Mouse (Mus musculus) embryonic fibroblast, embryonic 13.5 days (primary cell): ENCODE results near the gene Abcc8. TPM values are rescaled to one million over a fixed set of nuclear protein-coding genes. Genes with fewer than 3 reads are reported as not detected.

Experiments
- H3K27ac ChIP-seq: 2 replicates; pipeline ENCODE4 v1.5.1; 2012; ENCODE audit warnings: low read length, control low read depth, inconsistent platforms; ENCODE audit not compliant: insufficient read depth
- H3K4me1 ChIP-seq: 2 replicates; pipeline ENCODE4 v1.6.1; 2011; ENCODE audit warnings: low read length; ENCODE audit not compliant: control insufficient read depth, insufficient read depth
- H3K4me3 ChIP-seq: 2 replicates; pipeline ENCODE4 v1.5.1; 2011; ENCODE audit warnings: mild to moderate bottlenecking, control low read depth, low read length; ENCODE audit not compliant: insufficient read depth
- CTCF ChIP-seq: IDR thresholded peaks from 2 replicates; pipeline ENCODE4 v1.5.1; 2011; ENCODE audit warnings: mild to moderate bottlenecking, control low read depth, low read length, moderate library complexity, borderline replicate concordance; ENCODE audit not compliant: insufficient read depth
- POLR2A ChIP-seq: IDR thresholded peaks from 2 replicates; pipeline ENCODE4 v1.6.1; 2011; ENCODE audit warnings: low read depth, mild to moderate bottlenecking, control low read depth, low read length, moderate library complexity
- polyA plus RNA-seq: library from polyadenylated mRNA; stranded (reverse); fragments of >200 nt; gene quantifications from 2 replicates; pipeline ENCODE4 v1.2.4, GENCODE M21; 2011; ENCODE audit warnings: low read depth; ENCODE audit not compliant: missing spikeins, insufficient read length

Abcc8 gene
- not detected in 2 replicates for polyA plus RNA-seq

DNA sequence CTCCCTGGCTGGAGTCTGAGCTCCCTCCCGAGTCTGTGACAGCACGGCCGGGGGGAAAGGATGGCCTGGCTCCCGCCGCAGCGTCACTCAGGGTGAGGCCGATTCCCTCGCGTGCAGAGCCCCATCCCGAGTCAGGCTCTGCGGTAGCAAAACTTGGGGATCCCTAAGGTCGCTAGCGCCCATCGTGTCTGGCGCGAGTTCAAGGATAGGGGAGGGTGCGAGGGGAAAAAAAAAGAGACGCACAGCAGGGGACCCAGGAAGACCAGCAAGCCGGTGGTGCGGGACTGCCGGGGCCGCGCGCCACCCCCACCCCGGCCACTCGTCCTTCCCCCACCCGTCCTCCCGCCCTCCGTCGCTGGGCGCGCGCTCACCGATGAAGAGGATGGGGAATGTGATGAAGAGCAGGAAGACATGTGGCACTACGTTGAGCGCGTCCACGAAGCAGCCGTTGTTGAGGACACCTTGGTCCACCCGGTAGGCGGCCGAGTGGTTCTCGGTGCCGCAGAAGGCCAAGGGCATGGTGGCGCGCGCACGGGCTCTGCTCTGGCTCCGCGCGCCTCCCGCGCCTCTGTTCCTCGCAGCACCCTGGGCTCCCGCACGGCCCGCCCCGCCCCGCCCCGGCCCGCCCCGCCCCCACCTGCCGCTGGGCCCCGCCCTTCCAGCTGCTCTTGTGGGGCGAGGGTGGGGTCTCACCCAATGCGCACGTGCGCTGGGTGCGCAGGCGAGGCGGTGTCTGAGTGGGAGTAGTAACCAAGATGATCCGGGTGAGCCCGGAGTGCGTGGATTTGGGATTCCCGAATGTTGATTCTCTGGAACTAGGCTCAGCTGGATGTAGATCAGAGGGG is at the start of gene Abcc8:
Abcc8 (minus strand) TSS at position 603 of the 845 bp plus-strand sequence.
- no peak within 1 kb of the TSS for H3K27ac ChIP-seq
- no peak for TF ChIP-seq CTCF
- TF ChIP-seq POLR2A = no peak
- no peaks in the 10 kb centered on the region for H3K4me1 ChIP-seq
- H3K4me3 ChIP-seq = no peak within 1 kb of the TSS

DNA sequence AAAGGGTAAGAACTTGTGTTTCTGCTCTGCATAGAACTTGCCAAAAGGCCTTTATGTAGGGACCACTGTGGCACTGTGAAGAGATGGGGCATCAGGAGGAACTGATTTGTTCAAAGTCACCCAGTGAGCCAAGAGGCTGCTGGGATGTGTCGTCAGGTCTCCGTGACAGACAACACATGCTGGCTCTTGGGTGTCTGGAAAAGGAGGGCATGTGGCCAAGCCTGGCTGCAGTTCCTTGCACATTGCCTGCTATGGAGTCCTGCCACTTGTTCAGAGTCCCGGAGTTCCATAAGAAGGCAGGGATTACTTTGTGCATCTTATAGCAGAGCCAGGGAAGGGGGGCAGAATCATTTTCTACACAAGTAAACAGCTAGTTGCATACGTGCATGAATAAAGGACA is 47.1 kb upstream of the Abcc8 start:
- TF ChIP-seq POLR2A = no peak
- no peak for TF ChIP-seq CTCF
- no peaks in the 10 kb centered on the region for H3K4me1 ChIP-seq
- no peak overlapping the region for H3K27ac ChIP-seq
- H3K4me3 ChIP-seq = no peak overlapping the region

DNA sequence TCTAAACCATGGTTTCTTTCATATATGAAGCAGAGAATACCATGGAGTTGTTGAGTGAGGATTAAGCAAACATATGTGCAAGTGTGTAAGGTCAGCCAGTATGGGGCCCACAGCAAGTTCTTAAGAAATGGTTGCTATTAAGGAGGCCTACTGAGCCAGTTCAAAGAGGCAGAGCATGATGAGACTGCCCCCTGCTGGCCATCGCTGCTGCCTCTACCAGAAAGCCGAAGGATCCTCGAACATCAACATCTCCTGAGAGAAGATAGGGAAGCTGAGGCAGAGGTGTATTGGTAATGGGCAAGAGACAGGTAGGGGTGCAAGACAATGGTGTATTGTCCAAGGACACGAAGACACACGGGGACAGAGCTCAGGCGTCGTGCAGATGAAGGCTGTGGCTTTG is 46.4 kb upstream of the Abcc8 start:
- Histone ChIP-seq H3K4me3 (no peak overlapping the region), H3K27ac (no peak overlapping the region), H3K4me1 (no peaks in the 10 kb centered on the region)
- TF ChIP-seq POLR2A (no peak), CTCF (peak; percentile 84)

DNA sequence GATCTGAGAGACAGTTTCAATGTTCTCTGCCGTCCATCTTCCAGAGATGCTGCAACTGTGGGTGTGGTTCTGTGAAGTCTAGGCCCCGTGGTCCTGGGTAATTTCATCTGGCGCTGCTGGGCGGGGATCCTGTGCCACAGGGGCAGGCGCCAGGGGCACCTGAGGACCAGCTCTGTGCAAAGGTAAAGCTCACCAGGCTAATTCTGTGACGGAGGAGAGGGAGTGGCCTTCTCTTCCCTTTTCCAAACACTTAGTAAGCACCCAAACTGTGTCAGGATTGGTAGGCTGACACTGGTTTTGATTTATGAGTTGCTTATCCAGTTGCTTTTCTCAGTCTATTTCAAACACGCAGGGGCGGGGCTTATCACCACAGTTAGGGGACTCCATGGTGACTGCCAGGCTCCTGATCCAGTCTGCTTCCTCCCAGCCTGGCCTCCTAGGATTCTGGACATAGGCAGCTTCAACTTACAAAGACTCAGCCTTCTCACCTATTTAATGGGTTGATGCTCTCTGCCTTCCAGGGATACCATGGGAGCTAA is 40.8 kb upstream of the Abcc8 start:
- no peak overlapping the region for H3K27ac ChIP-seq
- H3K4me3 ChIP-seq = no peak overlapping the region
- H3K4me1 ChIP-seq = no peaks in the 10 kb centered on the region
- TF ChIP-seq CTCF (no peak), POLR2A (no peak)

GRCm38 (mm10) chr7:46218415-46218814 is 38.6 kb upstream of the Abcc8 start:
- no peaks in the 10 kb centered on the region for H3K4me1 ChIP-seq
- TF ChIP-seq POLR2A (no peak), CTCF (no peak)
- H3K27ac ChIP-seq = no peak overlapping the region
- H3K4me3 ChIP-seq = no peak overlapping the region

- H3K4me1 ChIP-seq = no peaks in the 10 kb centered on the region
These were observed 36.6 kb upstream of the Abcc8 start for GRCm38 (mm10) chr7:46216481-46216880.

GRCm38 (mm10) chr7:46210276-46210675 is 30.4 kb upstream of the Abcc8 start:
- H3K4me3 ChIP-seq = no peak overlapping the region
- no peak overlapping the region for H3K27ac ChIP-seq
- H3K4me1 ChIP-seq = no peaks in the 10 kb centered on the region
- TF ChIP-seq POLR2A (no peak), CTCF (no peak)

More at GRCm38 (mm10) chr7:46216481-46216880, 36.6 kb upstream of the Abcc8 start:
- Histone ChIP-seq H3K27ac (no peak overlapping the region), H3K4me3 (no peak overlapping the region)
- TF ChIP-seq POLR2A (no peak), CTCF (no peak)

- Histone ChIP-seq H3K4me3 (no peak overlapping the region), H3K4me1 (no peaks in the 10 kb centered on the region), H3K27ac (no peak overlapping the region)
- TF ChIP-seq CTCF (no peak), POLR2A (no peak)
These were observed 28.3 kb upstream of the Abcc8 start for GRCm38 (mm10) chr7:46208131-46208530.

DNA sequence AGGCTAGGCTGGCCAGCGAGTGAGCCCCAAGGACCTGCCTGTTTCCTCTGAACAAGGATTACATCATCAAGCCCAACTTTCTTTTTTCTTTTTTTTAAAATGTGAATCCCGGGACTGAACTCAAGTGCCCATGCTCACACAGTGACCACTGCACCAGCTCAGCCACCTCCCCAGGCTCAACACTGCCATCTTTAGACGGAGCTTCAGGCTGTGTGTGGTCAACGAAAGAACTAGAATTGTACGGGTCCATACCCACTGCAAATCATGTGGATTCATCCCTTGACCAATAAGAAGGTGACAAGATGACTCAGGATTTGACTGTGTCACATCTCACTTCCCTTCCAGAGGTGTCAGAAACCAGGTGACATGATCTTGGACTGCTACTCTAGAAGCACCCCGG is 24.9 kb upstream of the Abcc8 start:
- no peak for TF ChIP-seq CTCF
- no peak for TF ChIP-seq POLR2A
- Histone ChIP-seq H3K4me1 (no peaks in the 10 kb centered on the region), H3K4me3 (no peak overlapping the region), H3K27ac (no peak overlapping the region)

- Histone ChIP-seq H3K27ac (no peak overlapping the region), H3K4me3 (no peak overlapping the region), H3K4me1 (no peaks in the 10 kb centered on the region)
- no peak for TF ChIP-seq POLR2A
- no peak for TF ChIP-seq CTCF
These were observed 24.2 kb upstream of the Abcc8 start for GRCm38 (mm10) chr7:46204046-46204471.
